Mouse (Mus musculus) adrenal gland, postnatal 10 days (tissue): ENCODE data around the gene Nos1ap. TPM values are rescaled to one million over a fixed set of nuclear protein-coding genes. Genes with fewer than 3 reads are reported as not detected.

Experiments used
- DNase-seq: peaks from one replicate; pipeline ENCODE4 v3.0.0; 2021; ENCODE audit warnings: mixed read lengths
- total RNA-seq, 2 experiments: library from RNA; stranded (reverse); gene quantifications; 2 replicates each; pipeline ENCODE4 v1.2.3; 2021

The Nos1ap gene
- total RNA-seq, 2 experiments from 2014 or later, result 14.5 to 20.1 TPM

- DNase-seq, result peak; percentile 33
Observed at GRCm38 (mm10) chr1:170588353-170588752, 1.3 kb downstream of the Nos1ap start.

GRCm38 (mm10) chr1:170586715-170587114 lies 2.9 kb downstream of the Nos1ap start:
- DNase-seq, result no peak

- no peak for DNase-seq
Observed at GRCm38 (mm10) chr1:170583925-170584324, 5.7 kb downstream of the Nos1ap start.

- DNase-seq, result no peak
Observed at GRCm38 (mm10) chr1:170582341-170582740, 7.3 kb downstream of the Nos1ap start.

- no peak for DNase-seq
Observed at GRCm38 (mm10) chr1:170580485-170581110, 9.1 kb downstream of the Nos1ap start.

GRCm38 (mm10) chr1:170579476-170579875 lies 10.2 kb downstream of the Nos1ap start:
- no peak for DNase-seq

- DNase-seq, result no peak
Observed at GRCm38 (mm10) chr1:170579063-170579462, 10.6 kb downstream of the Nos1ap start.

GRCm38 (mm10) chr1:170576728-170577065 lies 13.0 kb downstream of the Nos1ap start:
- no peak for DNase-seq

GRCm38 (mm10) chr1:170576012-170576727 lies 13.5 kb downstream of the Nos1ap start:
- no peak for DNase-seq

- no peak for DNase-seq
Observed at GRCm38 (mm10) chr1:170573117-170573516, 16.5 kb downstream of the Nos1ap start.

GRCm38 (mm10) chr1:170566969-170567368 lies 22.7 kb downstream of the Nos1ap start:
- no peak for DNase-seq

GRCm38 (mm10) chr1:170566538-170566937 lies 23.1 kb downstream of the Nos1ap start:
- DNase-seq, result no peak

GRCm38 (mm10) chr1:170564926-170565325 lies 24.7 kb downstream of the Nos1ap start:
- DNase-seq, result no peak

GRCm38 (mm10) chr1:170562431-170562830 lies 27.2 kb downstream of the Nos1ap start:
- no peak for DNase-seq

GRCm38 (mm10) chr1:170560768-170561167 lies 28.9 kb downstream of the Nos1ap start:
- DNase-seq, result no peak

GRCm38 (mm10) chr1:170557962-170558361 lies 31.7 kb downstream of the Nos1ap start:
- no peak for DNase-seq

GRCm38 (mm10) chr1:170556696-170557095 lies 33.0 kb downstream of the Nos1ap start:
- DNase-seq, result no peak

GRCm38 (mm10) chr1:170554939-170555293 lies 34.7 kb downstream of the Nos1ap start:
- peak; percentile 92 for DNase-seq

GRCm38 (mm10) chr1:170554235-170554938 lies 35.3 kb downstream of the Nos1ap start:
- no peak for DNase-seq

GRCm38 (mm10) chr1:170550649-170551440 lies 38.8 kb downstream of the Nos1ap start:
- DNase-seq, result peak; percentile 40

GRCm38 (mm10) chr1:170549059-170549458 lies 40.6 kb downstream of the Nos1ap start:
- DNase-seq, result no peak

GRCm38 (mm10) chr1:170548192-170548795 lies 41.4 kb downstream of the Nos1ap start:
- no peak for DNase-seq
